ENCODE assay signal across 8 mouse cellular contexts in genomic region chr2:102829201-102829600, GRCm38 (mm10).
A peak's percentile ranks its signal among the peaks of the same experiment; 100 is the strongest.
DNase-seq lines count a peak whose midpoint lies in the region; ATAC-seq and TF ChIP-seq lines count a peak whose summit lies in the region.

No protein-coding gene starts in this region.

- no peak for TF ChIP-seq POLR2A in heart, adult 2 months (IDR thresholded peaks at IDR 0.05; ENCODE audit: insufficient read depth, low read depth, low read length)

- 0 out of 2 replicates have a peak, but pooled peaks have one; percentile 52 for ATAC-seq in forebrain, embryonic 14.5 days
- no peak for ATAC-seq in forebrain, embryonic 15.5 days (replicated peaks)
- peak; percentile 80; the same call in 1 of the 2 replicates for ATAC-seq in lung, embryonic 14.5 days (ENCODE audit: insufficient read depth)

- no peaks in the 10 kb centered on the region for H3K4me1 ChIP-seq in forebrain, embryonic 14.5 days (ENCODE audit: control insufficient read depth, insufficient read depth, low read length)
- no peaks in the 10 kb centered on the region for H3K4me1 ChIP-seq in forebrain, embryonic 15.5 days
- no peaks in the 10 kb centered on the region for H3K4me1 ChIP-seq in heart, adult 2 months (ENCODE audit: control insufficient read depth, insufficient read depth, low read length)
- H3K4me1 ChIP-seq in lung, embryonic 14.5 days (ENCODE audit: insufficient read depth): no peaks in the 10 kb centered on the region
- H3K4me1 ChIP-seq in midbrain, embryonic 10.5 days: no peaks in the 10 kb centered on the region

- no peaks in the 10 kb centered on the region for H3K9me3 ChIP-seq in forebrain, embryonic 14.5 days (replicated peaks; ENCODE audit: control insufficient read depth, low read length)
- H3K9me3 ChIP-seq in forebrain, embryonic 15.5 days: no peaks in the 10 kb centered on the region
- H3K9me3 ChIP-seq in lung, embryonic 14.5 days (ENCODE audit: low read depth, low read length): no peaks in the 10 kb centered on the region
- no peaks in the 10 kb centered on the region for H3K9me3 ChIP-seq in midbrain, embryonic 10.5 days (replicated peaks)

- no peak overlapping the region for H3K4me3 ChIP-seq in forebrain, embryonic 14.5 days (ENCODE audit: low read depth, low read length)
- H3K4me3 ChIP-seq in forebrain, embryonic 15.5 days: no peak overlapping the region
- no peak overlapping the region for H3K4me3 ChIP-seq in heart, adult 2 months
- H3K4me3 ChIP-seq in lung, embryonic 14.5 days (ENCODE audit: low read depth, low read length): no peak overlapping the region
- H3K4me3 ChIP-seq in midbrain, embryonic 10.5 days: no peak overlapping the region

- H3K79me2 ChIP-seq in heart, adult 2 months (replicated peaks; ENCODE audit: control insufficient read depth, insufficient read depth, low read length): no peaks in the 10 kb centered on the region

- TF ChIP-seq CTCF in heart, adult 2 months (IDR thresholded peaks at IDR 0.05): no peak
- no peak for TF ChIP-seq CTCF in lung, embryonic 14.5 days (IDR thresholded peaks at IDR 0.05; ENCODE audit: low read depth)

- no peak overlapping the region for H3K27ac ChIP-seq in forebrain, embryonic 14.5 days (ENCODE audit: low read depth, low read length)
- H3K27ac ChIP-seq in forebrain, embryonic 15.5 days (replicated peaks): no peak overlapping the region
- H3K27ac ChIP-seq in heart, adult 2 months: no peak overlapping the region
- H3K27ac ChIP-seq in lung, embryonic 14.5 days (ENCODE audit: low read depth): no peak overlapping the region
- no peak overlapping the region for H3K27ac ChIP-seq in midbrain, embryonic 10.5 days (replicated peaks)

- 89% methylated on average over 3 of the region's 3 CpGs for WGBS in forebrain, embryonic 14.5 days
- WGBS in forebrain, embryonic 15.5 days: 92% methylated on average over 3 of the region's 3 CpGs
- 90% methylated on average over 3 of the region's 3 CpGs for whole genome bisulfite sequencing in heart, adult 2 months
- 82% methylated on average over 3 of the region's 3 CpGs for WGBS in lung, embryonic 14.5 days
- WGBS in midbrain, embryonic 10.5 days: 84% methylated on average over 3 of the region's 3 CpGs

- no peak for TF ChIP-seq EP300 in heart, adult 2 months (IDR thresholded peaks at IDR 0.05; ENCODE audit: insufficient read depth, low read depth, low read length)

- no peaks in the 10 kb centered on the region for H3K27me3 ChIP-seq in forebrain, embryonic 14.5 days (replicated peaks; ENCODE audit: control insufficient read depth, insufficient read depth, low read length)
- no peaks in the 10 kb centered on the region for H3K27me3 ChIP-seq in forebrain, embryonic 15.5 days
- H3K27me3 ChIP-seq in heart, adult 2 months (ENCODE audit: control insufficient read depth, insufficient read depth, low read length): no peaks in the 10 kb centered on the region
- no peaks in the 10 kb centered on the region for H3K27me3 ChIP-seq in lung, embryonic 14.5 days (ENCODE audit: insufficient read depth, low read length)
- no peaks in the 10 kb centered on the region for H3K27me3 ChIP-seq in midbrain, embryonic 10.5 days (ENCODE audit: low read depth, poor library complexity, severe bottlenecking)

- intact Hi-C loops in heart, adult 2 months (cut with DNase I): no loop called here

- no peak for DNase-seq in forebrain, embryonic 14.5 days (ENCODE audit: low spot score)
- peak; percentile 36 to 74 for DNase-seq in adrenal gland, postnatal 4 days (ENCODE audit: low spot score in 2 of 2)
- DNase-seq in heart, adult 2 months: peak; percentile 44 to 65
- peak; percentile 76 for DNase-seq in layer of hippocampus, adult 11-12 months (ENCODE audit: low spot score)
- no peak for DNase-seq in lung, embryonic 14.5 days
- DNase-seq in spleen, postnatal 14 days (ENCODE audit: low spot score in 2 of 2): peak; percentile 35 to 68
- no peak for DNase-seq in midbrain, embryonic 10.5 days (ENCODE audit: low spot score)

- H3K9ac ChIP-seq in forebrain, embryonic 14.5 days (ENCODE audit: low read length): no peak overlapping the region
- H3K9ac ChIP-seq in forebrain, embryonic 15.5 days (replicated peaks): no peak overlapping the region
- no peak overlapping the region for H3K9ac ChIP-seq in heart, adult 2 months (ENCODE audit: low read depth, low read length)
- H3K9ac ChIP-seq in lung, embryonic 14.5 days: no peak overlapping the region

- H3K4me2 ChIP-seq in forebrain, embryonic 14.5 days (ENCODE audit: low read length): no peak overlapping the region
- H3K4me2 ChIP-seq in forebrain, embryonic 15.5 days (replicated peaks): no peak overlapping the region
- no peak overlapping the region for H3K4me2 ChIP-seq in lung, embryonic 14.5 days

- H3K36me3 ChIP-seq in forebrain, embryonic 14.5 days (ENCODE audit: control insufficient read depth, insufficient read depth, low read length): no peaks in the 10 kb centered on the region
- H3K36me3 ChIP-seq in forebrain, embryonic 15.5 days: no peaks in the 10 kb centered on the region
- H3K36me3 ChIP-seq in heart, adult 2 months (ENCODE audit: control insufficient read depth, insufficient read depth, low read length): no peaks in the 10 kb centered on the region
- H3K36me3 ChIP-seq in lung, embryonic 14.5 days (ENCODE audit: insufficient read depth): no peaks in the 10 kb centered on the region
- no peaks in the 10 kb centered on the region for H3K36me3 ChIP-seq in midbrain, embryonic 10.5 days

Comparison
In these comparisons a context has a peak if more than half of its experiments do, and no peak if none do; other contexts are left out.
1. DNase-seq: peak in adrenal gland, postnatal 4 days (2 of 2), heart, adult 2 months (2 of 2), layer of hippocampus, adult 11-12 months (single experiment) and spleen, postnatal 14 days (2 of 2); none in forebrain, embryonic 14.5 days (single experiment), lung, embryonic 14.5 days (single experiment) and midbrain, embryonic 10.5 days (single experiment).